Mouse (Mus musculus): ENCODE data around the gene Acaca.
"Not testable (repeated sequence)": the region's sequence is repeated elsewhere in the genome, so short reads cannot be mapped to it uniquely, and the experiment has no call there.

- TF ChIP-seq CTCF (IDR thresholded peaks at IDR 0.05; ENCODE audit: control insufficient read depth, insufficient read depth, insufficient read length); CEBPB (IDR thresholded peaks at IDR 0.05; ENCODE audit: low read depth); USF1 (IDR thresholded peaks at IDR 0.05; ENCODE audit: low read depth); MAX (IDR thresholded peaks at IDR 0.05); MYOD1 (IDR thresholded peaks at IDR 0.05; ENCODE audit: control insufficient read depth, insufficient read length, low read depth): not testable (repeated sequence)
These were observed 208.8 kb downstream of the Acaca start for GRCm38 (mm10) chr11:84338273-84338672.
